Mouse (Mus musculus): ENCODE measurements at regions not wholly inside any gene's neighbourhood (a gene's known extent, or its start where the extent isn't known, plus 50 kb on each side); places are given as distances from the start of the nearest gene placed in this dataset.
"Not testable (repeated sequence)": the region's sequence is repeated elsewhere in the genome, so short reads cannot be mapped to it uniquely, and the experiment has no call there.

GRCm38 (mm10) chr17:48647431-48647830 is 192.7 kb downstream of the Unc5cl start:
- no peak for ATAC-seq (replicated peaks; ENCODE audit: low FRiP score, poor library complexity, severe bottlenecking)

DNA sequence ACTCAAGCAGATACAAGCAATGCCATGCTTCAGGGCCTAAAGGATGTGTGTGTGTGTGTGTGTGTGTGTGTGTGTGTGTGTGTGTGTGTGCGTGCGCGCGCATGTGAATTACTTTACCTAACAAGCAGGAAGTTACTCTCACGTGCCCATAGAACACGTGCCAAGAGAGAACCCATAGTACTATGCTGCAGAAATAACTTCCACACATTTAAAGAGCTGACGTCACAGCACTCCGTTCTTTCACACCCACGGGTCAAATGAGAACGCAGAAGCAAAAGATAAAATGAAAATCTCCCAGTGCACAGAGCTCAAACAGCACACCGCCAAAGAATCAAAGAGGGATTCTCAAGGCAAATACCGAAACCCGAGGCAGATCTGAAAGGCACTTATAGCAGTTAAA is 195.9 kb downstream of the Unc5cl start:
- ATAC-seq (replicated peaks; ENCODE audit: low FRiP score, poor library complexity, severe bottlenecking), result no peak

DNA sequence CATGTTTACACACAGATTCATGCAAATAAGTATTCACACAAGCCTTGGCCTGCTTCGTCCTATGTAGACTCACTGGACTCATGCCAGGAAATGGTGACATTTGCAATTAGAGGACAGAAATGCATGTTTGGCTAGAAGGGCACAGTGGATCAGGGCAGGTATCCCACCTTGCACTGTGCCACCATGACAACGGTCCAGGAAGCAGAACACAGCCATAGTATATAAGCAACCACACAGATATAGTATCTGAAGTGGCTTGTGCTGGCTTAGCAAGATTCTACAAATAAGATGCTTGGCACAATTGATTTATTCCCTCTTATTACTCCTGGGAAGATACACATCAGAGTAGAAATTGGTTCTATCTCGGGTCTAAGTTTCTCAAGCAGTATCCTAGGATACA is 218.0 kb downstream of the Unc5cl start:
- no peak for ATAC-seq (replicated peaks; ENCODE audit: low FRiP score, poor library complexity, severe bottlenecking)

- no peak for ATAC-seq (replicated peaks; ENCODE audit: low FRiP score, poor library complexity, severe bottlenecking)
These were observed 223.6 kb downstream of the Unc5cl start for GRCm38 (mm10) chr17:48678216-48678832.

DNA sequence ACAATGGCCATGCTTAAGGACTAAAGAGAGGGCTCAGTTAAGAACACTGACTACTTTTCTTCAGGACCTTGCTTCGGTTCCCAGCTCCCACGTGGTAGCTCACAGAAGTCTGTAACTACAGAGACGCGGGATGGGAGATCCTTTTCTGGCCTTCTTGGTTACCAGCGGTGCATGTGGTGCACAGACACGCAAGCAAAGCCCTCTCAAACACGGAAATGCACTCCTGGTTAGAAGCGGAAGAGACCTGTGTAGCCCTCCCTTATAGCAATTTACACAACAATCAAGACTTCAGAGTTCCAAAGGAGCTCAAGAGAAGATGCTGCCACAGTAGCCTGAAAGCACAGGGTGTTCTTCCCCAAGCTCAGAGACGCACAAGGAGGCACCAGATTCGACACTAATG is 225.6 kb downstream of the Unc5cl start:
- ATAC-seq (replicated peaks; ENCODE audit: low FRiP score, poor library complexity, severe bottlenecking), result no peak

DNA sequence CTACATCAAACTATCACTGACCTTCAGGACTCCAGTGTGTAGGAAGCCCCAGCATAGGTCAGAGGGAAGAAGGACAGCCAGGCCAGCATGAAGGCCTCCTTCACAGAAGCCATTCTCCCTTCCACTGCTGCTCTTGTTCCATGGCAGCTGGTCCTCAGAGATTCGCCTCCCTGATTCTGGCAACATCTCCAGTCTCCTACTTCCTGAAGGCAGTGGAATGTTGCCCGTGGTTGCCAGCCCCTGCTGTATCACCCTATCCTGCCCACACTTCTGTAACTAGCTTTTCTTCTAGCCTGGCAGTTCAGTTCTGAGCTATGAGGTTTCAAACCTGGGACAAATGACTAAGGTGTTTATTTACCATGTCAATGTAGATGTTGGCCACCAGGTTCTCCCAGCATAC is 234.2 kb downstream of the Unc5cl start:
- ATAC-seq (replicated peaks; ENCODE audit: low FRiP score, poor library complexity, severe bottlenecking), result no peak

DNA sequence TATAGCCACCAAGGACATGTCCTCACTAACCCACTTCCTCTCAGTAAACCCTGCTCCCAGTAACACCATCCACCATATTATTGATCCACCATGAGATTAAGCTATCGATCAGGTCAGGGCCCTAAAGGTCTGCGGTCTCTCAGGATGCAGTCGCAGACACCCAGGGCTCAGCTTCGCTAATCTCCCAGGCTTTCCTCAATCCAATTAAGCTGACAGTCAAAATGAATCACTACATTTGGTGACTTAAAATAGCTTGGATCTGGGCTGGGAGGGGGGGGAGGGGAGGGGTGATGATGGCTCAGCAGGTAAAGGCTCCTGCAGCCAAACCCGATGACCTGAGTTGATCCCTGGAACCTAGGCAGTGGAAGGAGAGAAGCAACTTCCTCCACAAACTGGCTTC is 233.7 kb upstream of the Lrfn2 start:
- ATAC-seq (replicated peaks; ENCODE audit: low FRiP score, poor library complexity, severe bottlenecking), result no peak

- no peak for ATAC-seq (replicated peaks; ENCODE audit: low FRiP score, poor library complexity, severe bottlenecking)
These were observed 231.6 kb upstream of the Lrfn2 start for GRCm38 (mm10) chr17:48700591-48700990.

DNA sequence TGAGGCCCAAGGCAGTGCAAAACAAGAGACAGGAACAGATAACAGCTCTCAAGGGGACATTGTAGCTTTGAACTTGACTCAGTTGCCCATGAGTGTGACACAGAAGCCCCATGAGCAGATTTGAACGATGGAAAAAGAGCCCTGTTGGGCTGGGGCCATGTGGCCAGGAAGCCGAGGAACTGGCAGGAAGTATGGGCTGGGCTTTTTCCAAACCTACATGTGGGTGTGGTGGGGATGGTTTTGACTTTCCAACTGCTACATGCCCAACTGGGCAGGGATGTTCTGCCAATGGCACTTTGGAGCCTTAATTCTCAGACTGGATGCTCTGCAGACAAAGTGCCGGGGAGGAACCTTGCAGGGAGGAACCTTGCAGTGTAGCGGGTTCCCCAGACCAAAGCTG is 211.7 kb upstream of the Lrfn2 start:
- no peak for ATAC-seq (replicated peaks; ENCODE audit: low FRiP score, poor library complexity, severe bottlenecking)

- ATAC-seq (replicated peaks; ENCODE audit: low FRiP score, poor library complexity, severe bottlenecking), result no peak
These were observed 208.9 kb upstream of the Lrfn2 start for GRCm38 (mm10) chr17:48723286-48723685.

DNA sequence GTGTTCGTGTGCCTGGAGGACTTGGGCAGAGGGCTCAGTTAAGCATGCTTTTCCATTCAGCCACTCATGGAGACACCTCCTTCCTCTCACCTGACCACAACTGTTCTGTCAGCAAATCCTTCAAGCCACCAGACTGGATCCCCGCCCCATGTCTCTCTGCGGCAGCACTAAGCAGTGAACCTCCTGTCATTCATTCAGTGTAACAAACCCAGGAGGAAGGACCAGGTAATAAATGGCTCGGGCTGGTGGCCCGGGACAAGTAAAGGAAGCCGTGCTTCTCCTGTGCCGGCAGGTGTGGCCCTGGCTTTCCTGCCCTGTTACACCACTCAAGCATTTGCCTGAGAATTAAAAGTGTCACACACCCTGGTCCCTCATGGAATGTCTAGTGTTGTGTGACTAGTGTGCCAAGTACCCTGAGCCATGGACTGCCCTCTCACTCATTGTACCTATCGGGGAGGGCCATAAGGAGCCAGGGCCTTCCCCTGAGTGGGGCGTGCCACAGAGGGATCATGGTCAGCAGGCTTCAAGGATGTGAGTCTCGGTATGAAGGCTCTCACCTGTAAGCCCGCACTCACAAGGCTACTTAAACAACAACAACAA is 207.6 kb upstream of the Lrfn2 start:
- ATAC-seq (replicated peaks; ENCODE audit: low FRiP score, poor library complexity, severe bottlenecking), result no peak

- ATAC-seq (replicated peaks; ENCODE audit: low FRiP score, poor library complexity, severe bottlenecking), result no peak
These were observed 205.7 kb upstream of the Lrfn2 start for GRCm38 (mm10) chr17:48726460-48726859.

DNA sequence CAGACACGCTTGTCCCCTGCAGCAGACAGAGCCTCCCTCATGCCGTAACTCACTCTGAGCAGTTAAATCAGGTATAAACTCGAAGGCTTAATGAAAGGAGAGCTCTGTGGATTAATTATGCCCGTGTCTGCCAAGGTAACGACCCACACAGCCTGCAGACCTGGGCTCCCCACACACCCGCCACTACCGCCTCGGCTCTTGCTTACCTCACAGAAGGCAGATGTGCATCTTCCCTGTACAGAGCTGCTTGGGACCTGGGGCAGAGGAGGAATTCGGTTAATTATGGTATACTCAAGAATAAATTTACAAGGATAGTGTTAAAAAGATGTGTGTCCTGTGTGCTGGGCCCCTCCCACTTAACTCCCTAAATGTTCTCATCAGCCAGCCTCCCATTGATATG is 198.4 kb upstream of the Lrfn2 start:
- ATAC-seq (replicated peaks; ENCODE audit: low FRiP score, poor library complexity, severe bottlenecking), result no peak

DNA sequence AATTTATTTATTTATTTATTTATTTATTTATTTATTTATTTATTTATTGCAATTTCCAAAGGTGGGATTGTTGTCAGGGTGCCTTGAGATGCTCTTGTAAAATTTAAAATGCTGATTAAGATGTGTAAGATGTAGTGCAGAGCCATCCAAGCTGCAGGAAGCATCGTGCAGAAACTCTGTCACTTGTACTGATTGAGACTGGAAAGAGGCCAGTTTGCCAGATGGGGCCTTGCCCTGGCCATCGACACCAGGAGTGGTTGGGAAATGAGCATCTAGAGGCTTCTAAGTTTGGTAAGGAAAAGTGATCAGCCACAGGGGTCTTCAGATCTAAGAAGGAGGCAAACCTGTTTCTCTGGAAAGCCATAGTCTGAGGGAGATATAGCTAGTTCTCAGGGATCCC is 195.0 kb upstream of the Lrfn2 start:
- not testable (repeated sequence) for ATAC-seq (replicated peaks; ENCODE audit: low FRiP score, poor library complexity, severe bottlenecking)

- ATAC-seq (replicated peaks; ENCODE audit: low FRiP score, poor library complexity, severe bottlenecking), result no peak
These were observed 193.5 kb upstream of the Lrfn2 start for GRCm38 (mm10) chr17:48738708-48739107.

DNA sequence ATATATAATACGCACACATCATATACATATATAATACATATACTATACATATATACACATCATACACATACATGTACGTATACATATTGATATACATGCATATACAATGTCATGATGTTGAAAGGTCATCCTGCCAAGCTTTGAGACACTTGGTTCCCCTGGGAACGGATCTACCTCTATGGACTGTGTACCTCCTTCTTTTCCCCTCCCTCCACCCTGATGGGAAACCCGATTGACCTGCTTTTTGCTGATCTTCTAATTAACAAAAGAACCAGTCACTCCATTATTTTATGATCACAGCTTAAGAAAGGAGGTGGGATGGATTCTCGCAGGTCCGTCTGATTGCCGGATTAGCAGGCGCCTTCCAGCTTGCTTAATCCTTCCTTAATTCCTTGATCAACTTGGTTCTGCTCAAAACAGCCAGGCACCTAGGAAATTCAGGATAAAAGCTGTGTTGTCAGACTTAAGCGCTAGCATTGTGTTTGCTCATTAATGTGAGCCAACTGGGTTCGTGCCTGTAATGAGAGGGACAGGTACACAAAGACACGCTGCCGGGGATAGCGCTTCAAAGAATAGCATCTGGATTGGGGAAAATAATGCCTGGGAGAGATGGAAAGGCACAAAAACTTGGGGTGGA is 189.3 kb upstream of the Lrfn2 start:
- no peak for ATAC-seq (replicated peaks; ENCODE audit: low FRiP score, poor library complexity, severe bottlenecking)

GRCm38 (mm10) chr17:48770099-48770498 is 162.1 kb upstream of the Lrfn2 start:
- no peak for ATAC-seq (replicated peaks; ENCODE audit: low FRiP score, poor library complexity, severe bottlenecking)

- no peak for ATAC-seq (replicated peaks; ENCODE audit: low FRiP score, poor library complexity, severe bottlenecking)
These were observed 160.4 kb upstream of the Lrfn2 start for GRCm38 (mm10) chr17:48771721-48772320.

- ATAC-seq (replicated peaks; ENCODE audit: low FRiP score, poor library complexity, severe bottlenecking), result no peak
These were observed 157.8 kb upstream of the Lrfn2 start for GRCm38 (mm10) chr17:48774172-48774890.

- ATAC-seq (replicated peaks; ENCODE audit: low FRiP score, poor library complexity, severe bottlenecking), result no peak
These were observed 156.7 kb upstream of the Lrfn2 start for GRCm38 (mm10) chr17:48775479-48775878.

DNA sequence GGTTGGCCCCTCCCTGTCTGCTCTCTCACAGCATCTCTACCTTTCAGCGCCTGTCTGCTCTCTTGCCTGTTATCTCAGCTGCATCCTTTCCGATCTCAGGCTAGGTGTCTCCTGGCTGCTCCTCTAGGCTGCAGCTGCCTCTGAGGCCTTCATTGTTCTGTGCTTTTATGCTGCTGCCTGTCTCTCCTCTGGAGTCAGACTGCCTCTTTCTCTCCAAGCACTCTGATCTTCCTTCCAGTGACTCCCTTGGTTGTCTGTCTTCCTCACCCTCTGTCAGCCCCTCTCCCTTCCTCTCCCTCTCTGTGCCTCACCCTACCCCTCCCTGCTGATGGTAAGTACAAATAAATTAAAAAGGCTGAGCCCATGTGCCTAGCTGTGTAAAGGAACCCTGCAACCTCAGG is 155.7 kb upstream of the Lrfn2 start:
- no peak for ATAC-seq (replicated peaks; ENCODE audit: low FRiP score, poor library complexity, severe bottlenecking)
